Mouse (Mus musculus) thymus, adult 18-20 months (tissue): ENCODE results near the gene Cfap52.

Experiments
- DNase-seq, 2 experiments: peaks; one replicate each; pipeline ENCODE4 v3.0.0; 2022; ENCODE audit warnings: mixed read lengths in 2 of 2

The Cfap52 gene

DNA sequence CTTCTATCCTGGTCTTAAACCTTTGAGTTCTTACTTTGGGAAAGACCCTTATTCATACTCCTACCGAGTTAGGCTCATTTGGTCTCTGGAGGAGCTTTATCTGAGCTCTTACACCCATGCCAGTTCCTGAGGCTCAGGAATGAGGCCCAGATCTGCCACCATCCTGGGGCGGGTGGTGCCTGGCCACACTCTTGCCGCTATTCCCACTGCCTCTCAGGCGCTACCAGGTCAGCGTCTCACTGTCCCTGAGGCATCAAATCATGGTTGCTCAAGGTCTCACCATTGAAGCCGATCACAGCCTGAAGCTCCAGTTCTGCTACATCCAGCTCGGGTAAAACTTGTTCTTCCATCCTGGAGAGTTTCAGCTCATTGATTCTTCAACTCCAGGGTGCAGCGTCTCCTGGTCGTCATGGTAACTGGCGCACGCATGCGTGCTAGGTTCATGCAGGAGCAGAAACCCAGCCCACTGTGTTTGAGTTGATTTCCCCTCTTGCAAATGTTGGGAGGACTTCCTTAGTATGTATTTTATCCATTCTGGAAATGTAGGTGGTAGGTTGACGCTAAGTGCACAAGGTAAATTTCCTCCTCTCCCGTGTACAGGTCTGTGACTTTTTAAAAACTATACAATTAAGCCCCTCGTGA, at the start of gene Cfap52:
Gene Cfap52, minus strand, starts transcription at position 410 of the 642 bp plus-strand sequence.
- peak; percentile 67 to 75 for DNase-seq

GRCm38 (mm10) chr11:68012207-68012606, 46.8 kb upstream of the Cfap52 start:
- no peak for DNase-seq

DNA sequence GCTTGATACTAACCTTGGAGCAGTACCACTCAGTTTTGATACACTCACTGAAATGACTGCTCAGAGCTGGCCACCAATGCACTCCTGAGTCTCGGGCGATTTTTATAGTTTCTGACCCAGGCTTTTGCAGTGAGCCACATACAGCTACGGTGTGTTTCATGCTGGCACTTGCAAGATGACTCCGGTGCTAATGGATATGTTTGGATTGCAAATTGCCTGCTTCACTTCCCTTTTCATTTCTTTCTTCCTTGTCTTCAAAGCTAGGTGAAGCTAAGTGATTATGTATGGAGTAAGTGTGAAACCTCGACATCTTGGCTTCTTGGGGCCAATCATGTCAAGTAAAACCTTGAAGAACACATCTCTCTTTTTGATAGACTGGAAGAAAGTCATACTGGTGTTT, 43.9 kb upstream of the Cfap52 start:
- no peak for DNase-seq

DNA sequence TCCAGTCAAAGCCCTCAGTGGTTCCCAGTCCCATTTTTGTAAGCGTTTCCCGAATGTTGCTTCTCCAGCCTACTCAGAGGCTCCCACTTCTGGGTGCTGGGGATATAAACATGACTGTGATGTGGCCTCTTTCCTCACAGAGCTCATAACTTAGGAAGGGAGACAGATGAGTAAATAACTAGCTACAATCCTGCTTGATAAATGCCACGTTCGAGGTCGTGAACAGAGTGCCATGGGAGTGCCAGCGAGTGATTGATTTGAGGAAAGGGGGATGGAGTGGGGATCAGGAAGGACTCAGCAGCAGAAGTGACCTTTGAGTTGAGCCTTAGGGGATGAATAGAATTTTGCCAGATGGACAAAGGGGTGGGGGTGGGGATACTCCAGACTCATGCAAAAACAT, 42.2 kb upstream of the Cfap52 start:
- DNase-seq, result no peak

DNA sequence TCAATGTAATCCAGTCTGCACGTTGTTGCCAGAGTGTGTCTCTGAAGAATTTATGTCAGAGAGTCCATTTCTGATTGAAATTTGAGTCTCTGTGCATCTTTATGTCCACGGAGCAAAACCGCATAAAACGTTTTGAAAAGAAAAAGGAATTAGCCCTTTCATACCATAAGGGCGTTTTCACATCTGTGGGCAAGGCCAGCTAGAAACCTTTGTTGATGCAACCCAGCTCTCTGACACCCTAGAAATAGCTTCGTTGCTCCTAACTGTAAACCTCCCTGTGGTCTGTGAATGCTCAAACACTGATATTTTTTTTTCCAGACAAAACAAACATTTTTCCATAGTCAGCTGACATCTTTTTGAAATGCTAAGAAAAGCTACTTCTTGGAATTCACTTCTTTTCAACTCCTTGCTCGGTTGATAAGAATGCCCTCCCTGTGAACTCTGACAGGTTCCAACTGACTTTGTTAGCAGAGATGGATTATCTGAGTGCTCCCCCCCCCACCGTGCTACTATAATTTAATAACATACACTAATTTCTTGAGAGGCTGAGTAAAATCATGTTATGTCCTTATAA, 40.9 kb upstream of the Cfap52 start:
- no peak for DNase-seq

DNA sequence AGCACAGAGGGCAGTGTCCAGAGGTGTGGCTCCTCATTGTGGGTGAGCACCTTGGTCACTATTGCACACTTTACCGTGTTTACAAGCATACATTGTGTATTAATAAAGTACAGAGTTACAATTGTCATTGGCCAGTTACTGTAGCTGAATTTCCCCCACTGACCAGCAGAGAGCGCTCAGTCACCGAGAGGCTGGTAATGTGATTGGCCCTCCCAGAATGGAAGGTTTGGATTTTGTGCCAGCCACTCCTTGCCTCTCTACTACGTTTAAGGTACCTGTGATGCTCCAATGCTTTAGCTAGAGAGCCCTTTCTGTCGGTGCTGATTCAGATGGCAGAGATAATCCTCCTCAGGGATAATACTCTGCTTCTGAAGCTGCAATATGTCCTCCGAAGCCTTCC, 38.7 kb upstream of the Cfap52 start:
- DNase-seq, result peak; percentile 11 to 23

DNA sequence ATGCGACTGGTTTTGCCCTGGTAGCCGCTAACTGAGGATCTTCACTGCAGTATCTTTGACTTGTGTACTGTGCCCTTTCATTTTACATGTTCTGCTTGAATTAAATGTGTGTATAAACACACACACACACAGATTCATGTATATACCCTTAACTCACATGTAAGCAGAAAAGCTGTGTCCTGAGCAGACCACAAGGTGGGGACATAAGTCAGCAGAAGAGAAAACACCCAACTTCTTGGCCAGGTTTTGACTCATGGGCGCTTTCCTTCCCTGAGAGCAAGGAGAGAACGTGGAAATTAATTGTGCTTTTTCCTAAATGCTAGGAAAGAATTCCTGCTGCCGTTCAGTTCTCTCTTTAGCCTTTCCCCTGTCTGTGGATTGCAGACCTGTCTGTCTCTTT, 34.2 kb upstream of the Cfap52 start:
- DNase-seq, result no peak

- no peak for DNase-seq
Measured at GRCm38 (mm10) chr11:67998905-67999304, 33.5 kb upstream of the Cfap52 start.

- no peak for DNase-seq
Measured at GRCm38 (mm10) chr11:67995965-67996364, 30.5 kb upstream of the Cfap52 start.

GRCm38 (mm10) chr11:67991240-67991639, 25.8 kb upstream of the Cfap52 start:
- no peak for DNase-seq

DNA sequence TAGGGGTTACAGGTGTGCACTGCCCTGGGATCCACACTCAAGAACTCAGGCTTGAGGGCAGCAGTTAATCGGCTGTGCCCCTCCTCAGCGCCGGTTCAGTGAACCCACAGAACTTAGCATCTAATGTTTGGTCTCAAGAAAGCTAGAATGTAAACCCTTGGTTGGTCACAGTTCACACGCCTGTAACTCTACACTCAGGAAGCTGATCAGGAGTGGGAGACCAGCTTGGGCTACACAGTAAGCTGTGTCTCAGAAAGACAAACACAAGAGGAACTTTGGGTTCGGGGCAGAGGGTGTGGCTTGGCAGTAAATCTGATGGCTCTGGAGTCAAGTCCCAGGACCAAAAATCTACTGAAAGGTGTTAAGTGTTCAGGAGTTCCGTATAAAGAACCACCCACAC, 18.1 kb upstream of the Cfap52 start:
- DNase-seq, result no peak

- DNase-seq, result no peak
Measured at GRCm38 (mm10) chr11:67975252-67975651, 9.8 kb upstream of the Cfap52 start.

GRCm38 (mm10) chr11:67973225-67973624, 7.8 kb upstream of the Cfap52 start:
- no peak for DNase-seq

DNA sequence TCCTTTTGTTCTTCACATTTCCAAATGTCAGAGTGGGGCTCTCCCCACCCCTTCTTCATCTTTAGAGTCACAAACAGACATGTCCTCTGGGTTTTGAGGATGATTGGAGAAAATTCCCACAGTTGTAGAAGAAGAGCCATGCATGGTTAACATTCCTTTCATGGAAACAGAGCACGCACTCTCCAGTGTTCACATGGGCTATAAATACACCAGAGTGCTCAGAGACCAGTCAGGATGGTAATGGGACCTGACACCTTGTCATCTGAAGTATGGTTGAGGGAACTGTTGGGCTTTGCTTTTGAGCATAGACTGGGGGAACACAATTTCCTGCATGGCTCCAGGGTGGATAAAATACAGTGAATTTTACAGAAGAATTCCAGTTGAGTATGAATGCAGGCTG, 7.2 kb upstream of the Cfap52 start:
- DNase-seq, result no peak

DNA sequence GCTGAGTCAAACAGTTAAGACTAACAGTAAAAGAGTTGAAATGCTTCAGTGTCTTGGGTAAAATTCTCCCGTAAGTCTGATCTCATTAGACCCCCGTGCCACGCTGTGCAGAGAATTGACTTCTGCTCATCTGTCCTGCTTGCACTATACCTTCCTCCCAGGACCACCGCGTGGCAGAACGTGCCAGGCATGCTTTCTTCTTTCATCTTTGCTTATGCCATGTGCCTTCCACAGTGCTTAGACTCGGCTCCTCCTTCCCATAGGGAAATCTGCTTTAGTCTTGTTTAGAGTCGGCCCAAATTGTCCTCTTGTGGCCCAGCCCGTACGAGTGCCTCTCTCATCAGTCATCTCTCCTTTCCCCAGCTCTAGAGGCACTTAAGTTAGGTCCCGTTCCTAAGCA, 2.4 kb upstream of the Cfap52 start:
- DNase-seq, result no peak

DNA sequence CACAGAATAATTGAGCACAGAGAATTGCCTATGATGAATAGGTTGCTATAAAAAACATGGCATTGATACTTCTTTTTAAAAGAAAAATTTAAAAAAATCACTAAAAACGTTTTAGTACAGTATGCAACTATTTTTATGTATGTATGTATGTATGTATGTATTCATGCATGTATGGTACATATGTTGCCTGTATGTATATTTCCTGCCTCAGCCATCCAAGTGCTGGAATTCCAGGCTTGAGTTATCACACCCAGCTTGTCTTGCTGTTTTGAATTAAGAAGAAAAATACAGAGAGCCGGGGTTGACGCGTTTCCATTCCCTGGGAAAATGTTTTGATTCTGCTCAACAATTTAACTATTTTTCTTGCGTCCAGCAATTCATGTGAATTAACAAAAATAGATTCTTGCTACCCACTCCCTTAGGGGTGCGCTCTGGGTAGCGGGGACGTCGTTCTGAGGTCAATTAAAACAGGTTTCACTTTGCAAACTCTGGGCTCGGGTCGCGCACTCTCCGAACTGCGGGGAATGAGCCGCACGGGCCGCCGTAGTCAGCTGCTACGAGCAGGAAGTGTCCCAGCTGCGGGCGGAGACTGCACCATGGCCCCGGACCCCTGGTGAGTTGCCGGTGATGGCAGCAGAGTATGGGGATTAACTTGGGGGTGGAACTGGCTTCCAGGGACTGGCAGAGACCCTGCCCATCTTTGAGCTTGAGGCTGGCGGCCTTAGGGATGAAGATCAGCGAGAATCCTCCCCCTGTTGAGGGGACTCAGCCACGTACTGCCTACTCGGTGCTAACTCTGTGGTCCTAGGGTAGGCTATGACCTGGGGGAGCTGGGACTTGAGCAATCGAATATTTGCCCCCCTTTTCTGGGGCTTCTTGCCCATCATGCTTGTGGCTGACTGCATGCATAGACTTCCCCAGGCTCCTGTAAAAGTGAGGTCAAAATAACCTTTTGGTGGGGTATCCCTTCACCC, 741 bp upstream of the Cfap52 start, which contains the start of gene Stx8:
Gene Stx8, plus strand, starts transcription at position 289 of the 974 bp plus-strand sequence.
- DNase-seq, result peak; percentile 83 to 87

GRCm38 (mm10) chr11:67964110-67964509, 1.3 kb downstream of the Cfap52 start:
- no peak for DNase-seq

DNA sequence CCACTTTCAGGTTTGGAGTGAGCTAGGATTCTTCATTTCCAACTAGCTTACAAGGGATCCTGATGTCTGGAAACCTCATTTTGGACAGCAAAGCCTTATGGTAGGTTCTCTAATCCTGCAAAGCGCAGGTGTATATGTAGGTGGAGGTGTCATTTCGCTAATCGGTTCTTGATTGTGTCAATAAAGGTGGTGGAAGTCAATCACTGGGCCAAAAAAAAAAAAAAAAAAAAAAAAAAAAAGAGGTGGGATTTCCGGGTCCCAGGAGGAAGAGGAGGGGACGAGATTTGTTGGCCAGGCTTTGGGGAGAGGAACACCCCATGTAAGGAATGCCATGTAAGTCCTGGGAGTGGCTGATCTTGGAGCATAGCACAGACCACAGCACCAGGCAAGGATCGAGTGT, 11.0 kb downstream of the Cfap52 start:
- DNase-seq, result no peak

GRCm38 (mm10) chr11:67953604-67954003, 11.8 kb downstream of the Cfap52 start:
- DNase-seq, result no peak

DNA sequence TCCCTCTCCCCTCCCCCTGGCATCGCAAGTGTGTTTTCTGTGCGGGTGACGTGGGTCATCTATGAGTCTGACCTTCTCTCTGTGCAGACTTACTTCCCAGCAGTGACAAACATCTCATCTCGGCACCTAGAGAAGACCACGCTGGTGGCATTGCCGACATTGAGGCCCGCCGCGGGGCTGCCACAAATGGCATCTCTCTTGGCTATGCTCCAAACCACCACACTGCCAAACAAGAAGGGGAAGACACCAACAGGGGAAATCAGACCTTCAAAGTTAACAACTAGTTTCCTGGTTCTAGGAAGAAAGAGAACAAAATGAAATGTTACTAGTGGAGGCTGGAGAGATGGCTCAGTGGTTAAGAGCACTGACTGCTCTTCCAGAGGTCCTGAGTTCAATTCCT, 16.0 kb downstream of the Cfap52 start:
- no peak for DNase-seq

- no peak for DNase-seq
Measured at GRCm38 (mm10) chr11:67948229-67948628, 17.2 kb downstream of the Cfap52 start.

DNA sequence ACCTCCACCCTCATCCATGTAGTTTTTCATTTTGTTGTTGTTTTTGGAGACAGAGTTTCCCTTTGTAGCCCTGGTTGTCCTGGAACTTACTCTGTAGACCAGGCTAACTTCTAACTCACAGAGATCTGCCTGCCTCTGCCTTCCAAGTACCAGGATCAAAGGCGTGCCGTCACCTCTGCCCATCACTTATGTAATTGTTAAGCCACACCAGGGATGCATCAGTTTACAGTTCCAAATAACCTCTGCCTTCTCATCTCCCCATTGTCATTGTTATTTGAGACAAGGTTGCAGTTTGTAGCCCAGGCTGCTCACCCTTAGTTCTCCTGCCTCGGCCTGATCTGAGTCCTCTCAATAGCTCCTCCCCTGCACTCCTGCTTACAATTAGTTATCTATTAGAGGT, 33.3 kb downstream of the Cfap52 start:
- no peak for DNase-seq

DNA sequence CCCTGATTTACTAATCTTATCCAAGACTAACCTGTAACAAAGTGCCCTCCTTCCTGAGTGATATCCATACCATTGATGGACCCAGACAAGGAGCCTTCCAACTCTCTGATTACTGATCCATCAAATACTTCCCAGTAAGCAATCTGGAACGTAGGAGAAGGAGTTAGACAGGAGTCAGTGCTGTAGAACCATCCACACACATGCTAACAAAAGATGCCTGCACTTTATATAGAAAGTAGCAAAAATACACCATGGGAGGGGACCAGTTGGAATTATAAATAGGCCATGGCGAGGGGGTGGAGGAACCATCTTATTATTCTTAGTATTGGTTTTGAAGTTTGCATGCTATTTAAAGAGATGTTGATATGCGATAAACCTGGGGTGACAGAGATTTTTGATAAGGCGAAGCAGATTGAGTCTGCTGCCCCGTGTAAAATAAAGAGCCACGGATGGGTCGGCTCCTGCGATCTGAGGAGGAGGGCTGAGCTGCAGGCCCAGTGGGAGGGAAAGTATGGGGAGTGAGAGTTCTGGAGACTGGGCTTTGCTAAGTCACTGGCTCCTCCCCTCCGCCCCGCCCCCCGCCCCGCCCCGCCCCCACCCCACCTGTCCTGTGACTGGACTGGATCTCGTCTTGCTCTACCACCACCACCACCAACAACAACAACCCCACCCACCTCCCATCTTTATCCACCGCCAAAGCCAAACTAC, 38.9 kb downstream of the Cfap52 start:
- DNase-seq, result no peak
